Mouse (Mus musculus): ENCODE measurements at regions not wholly inside any gene's neighbourhood (a gene's known extent, or its start where the extent isn't known, plus 50 kb on each side); places are given as distances from the start of the nearest gene placed in this dataset.

- TF ChIP-seq GATA1 (IDR thresholded peaks at IDR 0.05; ENCODE audit: borderline replicate concordance, low read length) (no peak), TAL1 (conservative IDR thresholded peaks at IDR 0.05; ENCODE audit: low read depth, low read length) (no peak), GATA2 (IDR thresholded peaks at IDR 0.05; ENCODE audit: borderline replicate concordance, low read depth, low read length) (no peak), POLR2AphosphoS5 (IDR thresholded peaks at IDR 0.05; ENCODE audit: insufficient replicate concordance, low read depth, low read length) (no peak), CTCF (IDR thresholded peaks at IDR 0.05; ENCODE audit: low read depth, low read length) (no peak)
- no peak for DNase-seq (ENCODE audit: low spot score)
- Histone ChIP-seq H3K9me3 (replicated peaks) (no peaks in the 10 kb centered on the region), H3K4me3 (ENCODE audit: low read depth, low read length) (no peak overlapping the region), H3K4me1 (ENCODE audit: insufficient read depth, low read depth, low read length) (no peaks in the 10 kb centered on the region), H3K27me3 (ENCODE audit: insufficient read depth, low read length) (0 out of 2 replicates have a peak, but pooled peaks cover 3% of the 10 kb centered on the region), H3K36me3 (replicated peaks) (no peaks in the 10 kb centered on the region)
- no peak for ATAC-seq (ENCODE audit: extremely low read depth, insufficient number of reproducible peaks, low FRiP score, poor library complexity, severe bottlenecking)
These were observed 120.7 kb upstream of the Gm15217 start for GRCm38 (mm10) chr14:46258551-46258950.

- no peaks in the 10 kb centered on the region for H3K36me3 ChIP-seq (replicated peaks)
- H3K4me3 ChIP-seq (ENCODE audit: low read depth, low read length), result no peak overlapping the region
- DNase-seq (ENCODE audit: low spot score), result no peak
- no peaks in the 10 kb centered on the region for H3K9me3 ChIP-seq (replicated peaks)
- TF ChIP-seq POLR2AphosphoS5 (IDR thresholded peaks at IDR 0.05; ENCODE audit: insufficient replicate concordance, low read depth, low read length) (no peak), GATA1 (IDR thresholded peaks at IDR 0.05; ENCODE audit: borderline replicate concordance, low read length) (no peak), TAL1 (conservative IDR thresholded peaks at IDR 0.05; ENCODE audit: low read depth, low read length) (no peak), GATA2 (IDR thresholded peaks at IDR 0.05; ENCODE audit: borderline replicate concordance, low read depth, low read length) (no peak), CTCF (IDR thresholded peaks at IDR 0.05; ENCODE audit: low read depth, low read length) (no peak)
- H3K27me3 ChIP-seq (ENCODE audit: insufficient read depth, low read length), result 0 out of 2 replicates have a peak, but pooled peaks cover 3% of the 10 kb centered on the region
- no peaks in the 10 kb centered on the region for H3K4me1 ChIP-seq (ENCODE audit: insufficient read depth, low read depth, low read length)
- no peak for ATAC-seq (ENCODE audit: extremely low read depth, insufficient number of reproducible peaks, low FRiP score, poor library complexity, severe bottlenecking)
These were observed 118.8 kb upstream of the Gm15217 start for GRCm38 (mm10) chr14:46260291-46260980.

DNA sequence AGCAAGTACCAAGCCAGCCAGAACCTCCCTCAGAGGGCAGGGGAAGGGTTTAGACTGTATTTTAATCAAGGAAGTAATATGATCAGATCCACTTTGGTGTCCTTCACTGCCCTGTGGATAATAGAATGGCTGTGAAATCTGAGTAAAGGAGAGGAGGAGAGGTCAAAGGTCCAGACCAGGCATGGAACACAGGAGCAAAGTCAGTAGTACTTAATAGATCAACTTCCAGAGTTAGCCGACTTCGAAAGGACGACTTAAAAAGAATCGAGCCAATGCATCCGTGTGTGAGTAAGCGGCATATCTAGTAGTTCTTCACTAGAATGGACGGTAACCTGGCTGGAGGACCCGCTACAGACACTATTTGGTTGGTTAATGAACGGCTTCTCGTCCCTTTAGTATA is 103.8 kb upstream of the Gm15217 start:
- H3K36me3 ChIP-seq (replicated peaks), result no peaks in the 10 kb centered on the region
- TF ChIP-seq GATA2 (IDR thresholded peaks at IDR 0.05; ENCODE audit: borderline replicate concordance, low read depth, low read length), result no peak
- TF ChIP-seq TAL1 (conservative IDR thresholded peaks at IDR 0.05; ENCODE audit: low read depth, low read length), result no peak
- TF ChIP-seq GATA1 (IDR thresholded peaks at IDR 0.05; ENCODE audit: borderline replicate concordance, low read length), result no peak
- no peak for TF ChIP-seq POLR2AphosphoS5 (IDR thresholded peaks at IDR 0.05; ENCODE audit: insufficient replicate concordance, low read depth, low read length)
- TF ChIP-seq CTCF (IDR thresholded peaks at IDR 0.05; ENCODE audit: low read depth, low read length), result no peak
- ATAC-seq (ENCODE audit: extremely low read depth, insufficient number of reproducible peaks, low FRiP score, poor library complexity, severe bottlenecking), result no peak
- no peaks in the 10 kb centered on the region for H3K4me1 ChIP-seq (ENCODE audit: insufficient read depth, low read depth, low read length)
- H3K27me3 ChIP-seq (ENCODE audit: insufficient read depth, low read length), result no peaks in the 10 kb centered on the region
- no peak for DNase-seq (ENCODE audit: low spot score)
- no peak overlapping the region for H3K4me3 ChIP-seq (ENCODE audit: low read depth, low read length)
- no peaks in the 10 kb centered on the region for H3K9me3 ChIP-seq (replicated peaks)

GRCm38 (mm10) chr14:46276926-46277831 is 102.0 kb upstream of the Gm15217 start:
- Histone ChIP-seq H3K9me3 (replicated peaks) (no peaks in the 10 kb centered on the region), H3K36me3 (replicated peaks) (no peaks in the 10 kb centered on the region), H3K4me3 (ENCODE audit: low read depth, low read length) (no peak overlapping the region), H3K4me1 (ENCODE audit: insufficient read depth, low read depth, low read length) (no peaks in the 10 kb centered on the region), H3K27me3 (ENCODE audit: insufficient read depth, low read length) (no peaks in the 10 kb centered on the region)
- TF ChIP-seq GATA1 (IDR thresholded peaks at IDR 0.05; ENCODE audit: borderline replicate concordance, low read length) (no peak), POLR2AphosphoS5 (IDR thresholded peaks at IDR 0.05; ENCODE audit: insufficient replicate concordance, low read depth, low read length) (no peak), CTCF (IDR thresholded peaks at IDR 0.05; ENCODE audit: low read depth, low read length) (no peak), GATA2 (IDR thresholded peaks at IDR 0.05; ENCODE audit: borderline replicate concordance, low read depth, low read length) (no peak), TAL1 (conservative IDR thresholded peaks at IDR 0.05; ENCODE audit: low read depth, low read length) (no peak)
- ATAC-seq (ENCODE audit: extremely low read depth, insufficient number of reproducible peaks, low FRiP score, poor library complexity, severe bottlenecking), result no peak
- no peak for DNase-seq (ENCODE audit: low spot score)

DNA sequence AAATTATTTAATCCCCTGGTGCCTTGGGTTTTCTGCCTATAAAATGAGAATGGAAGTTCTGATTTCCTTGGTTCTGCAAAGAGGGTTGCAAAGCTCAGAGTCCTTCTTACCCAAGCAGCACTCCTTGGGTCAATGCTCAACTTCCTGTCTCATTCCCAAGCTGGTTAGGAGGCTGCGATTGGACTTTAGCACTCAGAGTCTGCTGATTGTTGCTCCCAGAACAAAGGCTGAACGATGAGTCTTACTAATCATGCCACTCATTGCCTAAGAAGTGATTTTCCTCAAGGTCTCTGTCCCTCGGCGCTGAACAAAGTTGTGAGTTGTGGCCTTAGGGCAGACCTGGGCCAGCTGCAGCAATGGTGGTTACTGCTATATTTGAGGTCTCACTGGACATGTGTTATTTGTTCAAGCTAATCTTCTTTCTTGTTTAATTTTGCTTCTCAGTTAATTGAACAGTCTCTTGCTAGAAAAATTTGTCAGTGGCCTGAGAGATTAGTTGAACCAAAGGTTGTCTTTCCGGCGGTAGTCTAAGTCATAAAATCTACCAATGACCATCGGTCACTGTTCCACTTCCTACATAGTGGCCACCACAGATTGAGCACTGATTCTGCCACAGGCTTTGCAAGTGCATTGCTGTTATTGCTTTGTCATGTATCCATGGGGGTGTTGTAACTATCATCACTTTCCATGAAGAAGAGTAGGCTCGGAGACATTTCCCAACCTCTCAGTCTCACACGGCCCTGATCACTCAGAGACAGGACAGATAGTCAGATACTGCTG is 101.2 kb upstream of the Gm15217 start:
- no peaks in the 10 kb centered on the region for H3K9me3 ChIP-seq (replicated peaks)
- ATAC-seq (ENCODE audit: extremely low read depth, insufficient number of reproducible peaks, low FRiP score, poor library complexity, severe bottlenecking) (no peak), DNase-seq (ENCODE audit: low spot score) (no peak)
- H3K4me1 ChIP-seq (ENCODE audit: insufficient read depth, low read depth, low read length), result no peaks in the 10 kb centered on the region
- no peak for TF ChIP-seq GATA2 (IDR thresholded peaks at IDR 0.05; ENCODE audit: borderline replicate concordance, low read depth, low read length)
- TF ChIP-seq POLR2AphosphoS5 (IDR thresholded peaks at IDR 0.05; ENCODE audit: insufficient replicate concordance, low read depth, low read length), result no peak
- no peak for TF ChIP-seq TAL1 (conservative IDR thresholded peaks at IDR 0.05; ENCODE audit: low read depth, low read length)
- TF ChIP-seq CTCF (IDR thresholded peaks at IDR 0.05; ENCODE audit: low read depth, low read length), result no peak
- TF ChIP-seq GATA1 (IDR thresholded peaks at IDR 0.05; ENCODE audit: borderline replicate concordance, low read length), result no peak
- no peaks in the 10 kb centered on the region for H3K36me3 ChIP-seq (replicated peaks)
- no peak overlapping the region for H3K4me3 ChIP-seq (ENCODE audit: low read depth, low read length)
- no peaks in the 10 kb centered on the region for H3K27me3 ChIP-seq (ENCODE audit: insufficient read depth, low read length)

Measured in G1E (cell line).